Mouse (Mus musculus) midbrain, postnatal 0 days (tissue): Measurements from ENCODE around the gene Tbcd. TPM values are rescaled to one million over a fixed set of nuclear protein-coding genes. Genes with fewer than 3 reads are reported as not detected.

Source experiments
- ATAC-seq: fragments of 200-750 bp; cut with Nextera tagmentation; 2 replicates; pipeline ENCODE4 v1.8.0; 2017; ENCODE audit warnings: moderate number of reproducible peaks, mild to moderate bottlenecking, moderate TSS enrichment, moderate library complexity; ENCODE audit not compliant: low FRiP score
- DNase-seq: peaks from one replicate; pipeline ENCODE4 v3.0.0-alpha.2; 2015; ENCODE audit warnings: low spot score
- H3K27ac ChIP-seq: fragments of 300-500 bp; sonication (generic); 2 replicates; pipeline ENCODE4 v1.5.1; 2014; ENCODE audit warnings: low read depth, mild to moderate bottlenecking, low read length, mixed read lengths
- H3K27me3 ChIP-seq: fragments of 300-500 bp; sonication (generic); 2 replicates; pipeline ENCODE4 v1.6.1; 2014; ENCODE audit warnings: low read length, control low read depth, mixed read lengths; ENCODE audit not compliant: insufficient read depth
- H3K36me3 ChIP-seq: fragments of 300-500 bp; sonication (generic); 2 replicates; pipeline ENCODE4 v1.6.1; 2014; ENCODE audit warnings: low read length, control low read depth, mixed read lengths; ENCODE audit not compliant: insufficient read depth
- H3K4me1 ChIP-seq: fragments of 300-500 bp; sonication (generic); 2 replicates; pipeline ENCODE4 v1.6.1; 2014; ENCODE audit warnings: mild to moderate bottlenecking, control low read depth, antibody characterized with exemption, low read length, mixed read lengths; ENCODE audit not compliant: insufficient read depth
- H3K4me2 ChIP-seq: fragments of 300-500 bp; sonication (generic); 2 replicates; pipeline ENCODE4 v1.6.1; 2014; ENCODE audit warnings: low read depth, mild to moderate bottlenecking, low read length, mixed read lengths; ENCODE audit not compliant: poor library complexity, severe bottlenecking
- H3K4me3 ChIP-seq: fragments of 300-500 bp; sonication (generic); 2 replicates; pipeline ENCODE4 v1.5.1; 2014; ENCODE audit warnings: low read depth, mild to moderate bottlenecking, low read length, moderate library complexity
- H3K9ac ChIP-seq: fragments of 300-500 bp; sonication (generic); replicated peaks from 2 replicates; pipeline ENCODE4 v1.6.1; 2014; ENCODE audit warnings: mild to moderate bottlenecking, low read length, moderate library complexity, mixed read lengths; ENCODE audit not compliant: poor library complexity, severe bottlenecking
- H3K9me3 ChIP-seq: fragments of 300-500 bp; sonication (generic); 2 replicates; pipeline ENCODE4 v1.6.1; 2016; ENCODE audit warnings: low read length, control low read depth
- CTCF ChIP-seq: IDR thresholded peaks from 2 replicates; pipeline ENCODE4 v1.5.1; 2016; ENCODE audit warnings: antibody characterized with exemption, mild to moderate bottlenecking
- WGBS: fragments of 180-500 bp; shearing (Covaris S2); extraction: QIAGEN DNeasy Blood & Tissue Kit; methylation state at CpG from one replicate; pipeline ENCODE4 v1.1.7; 2014; 5-methylcytosine and 5-hydroxymethylcytosine counted together
- polyA plus RNA-seq: library from polyadenylated mRNA; unstranded; fragments of >200 nt; fragmentation: Nextera tagmentation; extraction: Ambion mirVana; gene quantifications from 2 replicates; pipeline ENCODE4 v1.2.1, GENCODE M21; 2015
- total RNA-seq: library from RNA; depleted of rRNA; stranded (reverse); fragments of >200 nt; gene quantifications from 2 replicates; pipeline ENCODE4 v1.2.3, GENCODE M21; 2014; rRNA removed

The Tbcd gene
- total RNA-seq, result 87.9 and 104 TPM in 2 replicates
- 56.5 and 58.4 TPM in 2 replicates for polyA plus RNA-seq

DNA sequence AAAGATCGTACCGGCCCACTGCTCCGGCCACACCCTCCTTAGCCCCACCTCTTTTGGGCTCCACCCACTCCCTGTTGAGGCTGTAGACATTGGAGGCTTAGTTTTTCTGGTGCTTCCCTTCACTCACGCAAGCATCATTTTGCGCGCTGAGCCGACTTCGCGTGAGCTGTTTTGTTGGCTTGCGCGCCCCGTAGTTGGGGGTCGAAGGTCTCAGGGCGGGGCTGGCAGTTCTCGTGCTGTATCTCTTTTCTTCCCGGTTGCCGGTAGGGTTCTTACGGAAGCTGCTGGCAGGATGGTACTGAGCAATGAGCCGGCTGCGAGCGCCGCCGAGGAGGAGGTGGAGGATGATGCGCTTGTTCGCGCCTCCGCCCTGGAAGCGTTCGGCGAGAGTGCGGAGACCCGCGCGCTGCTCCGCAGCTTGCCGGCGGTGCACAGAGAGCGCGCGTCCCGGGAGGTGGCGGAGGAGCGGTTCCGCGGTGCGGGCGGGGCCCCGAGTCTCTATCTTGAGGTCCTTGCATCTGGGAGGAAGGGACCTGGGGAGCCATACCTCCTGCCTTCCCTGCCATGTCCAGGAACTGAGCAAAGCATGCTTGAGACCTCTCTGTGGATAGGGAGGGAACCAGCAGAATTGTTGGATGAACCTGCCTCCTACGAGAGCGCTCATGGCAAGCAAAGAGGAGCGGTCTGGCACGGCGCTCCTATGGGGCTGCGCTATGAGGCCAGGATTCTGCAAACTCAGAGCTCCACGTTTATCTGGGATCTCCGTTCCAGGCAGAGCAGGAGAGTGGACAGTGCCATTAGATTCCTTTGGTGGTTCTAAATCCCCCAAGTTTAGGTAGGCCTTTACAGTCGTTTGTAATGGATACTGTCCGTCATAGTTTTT is at the start of gene Tbcd:
Tbcd (plus strand) TSS at position 197 of the 883 bp plus-strand sequence.
- ATAC-seq, result peak; percentile 91
- H3K36me3 ChIP-seq, result peaks cover 3% of the 10 kb centered on the region; the same call in 1 of the 2 replicates
- peak within 1 kb of the TSS; percentile 80 for H3K9ac ChIP-seq
- peak within 1 kb of the TSS; percentile 91 for H3K4me3 ChIP-seq
- H3K9me3 ChIP-seq, result no peaks in the 10 kb centered on the region
- TF ChIP-seq CTCF, result peak; percentile 45
- DNase-seq, result peak; percentile 95
- peak within 1 kb of the TSS; percentile 80 for H3K27ac ChIP-seq
- under 1% methylated on average over 58 of the region's 58 CpGs for WGBS
- no peaks in the 10 kb centered on the region for H3K27me3 ChIP-seq
- peaks cover 5% of the 10 kb centered on the region; the same call in 1 of the 2 replicates for H3K4me1 ChIP-seq
- H3K4me2 ChIP-seq, result peak within 1 kb of the TSS; percentile 66

- no peak for ATAC-seq
- H3K9me3 ChIP-seq, result no peaks in the 10 kb centered on the region
- 71% methylated on average over 3 of the region's 3 CpGs for WGBS
- H3K4me1 ChIP-seq, result no peaks in the 10 kb centered on the region
- no peak overlapping the region for H3K9ac ChIP-seq
- H3K4me3 ChIP-seq, result no peak overlapping the region
- no peaks in the 10 kb centered on the region for H3K36me3 ChIP-seq
- no peak for TF ChIP-seq CTCF
- H3K27ac ChIP-seq, result no peak overlapping the region
- no peaks in the 10 kb centered on the region for H3K27me3 ChIP-seq
- H3K4me2 ChIP-seq, result no peak overlapping the region
- no peak for DNase-seq
Measured at GRCm38 (mm10) chr11:121407366-121408155, 44.2 kb upstream of the Tbcd start.

DNA sequence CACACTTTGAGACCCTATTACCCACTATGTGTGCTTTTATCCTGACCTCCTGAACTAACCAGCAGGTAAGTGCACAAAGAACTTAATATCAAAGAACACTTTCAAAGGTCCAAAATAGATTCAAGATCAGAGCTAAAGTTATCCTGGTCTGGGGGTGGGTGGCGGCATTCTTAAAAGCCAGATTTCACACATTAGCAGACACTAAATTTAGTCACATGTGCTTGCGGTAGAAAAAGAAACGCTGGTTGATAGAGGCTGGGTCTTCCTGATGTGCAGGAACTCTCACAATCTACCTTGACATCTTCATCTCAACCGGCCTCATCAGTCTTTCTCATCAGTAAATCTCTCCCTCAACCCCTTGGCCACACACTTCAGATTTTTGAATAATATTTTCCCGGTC is 37.0 kb upstream of the Tbcd start:
- no peak for DNase-seq
- no peak for ATAC-seq
- 86% methylated on average over 5 of the region's 5 CpGs for WGBS

DNA sequence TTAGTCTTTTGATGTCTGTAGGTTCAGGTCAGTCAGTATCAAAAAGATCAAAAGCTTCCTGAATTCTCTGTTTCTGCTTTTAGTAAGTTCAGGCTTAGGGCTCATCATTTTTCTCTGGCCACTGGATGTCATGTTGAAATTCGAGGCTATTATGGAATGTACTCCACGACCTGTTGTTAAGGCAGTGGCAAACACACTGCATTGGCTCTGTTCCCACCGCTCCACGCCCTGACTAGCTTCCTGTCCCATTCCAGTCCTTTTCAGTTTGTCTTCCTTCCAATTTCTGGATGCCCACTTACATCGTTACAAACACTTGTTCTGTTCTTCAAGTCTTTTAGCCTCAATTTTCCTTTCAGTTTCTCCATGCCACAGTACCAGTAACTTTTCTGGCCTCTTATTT is 36.4 kb upstream of the Tbcd start:
- no peaks in the 10 kb centered on the region for H3K36me3 ChIP-seq
- no peaks in the 10 kb centered on the region for H3K9me3 ChIP-seq
- no peak for TF ChIP-seq CTCF
- H3K4me3 ChIP-seq, result no peak overlapping the region
- ATAC-seq (no peak), DNase-seq (no peak)
- no peak overlapping the region for H3K4me2 ChIP-seq
- 78% methylated on average over 5 of the region's 5 CpGs for WGBS
- H3K9ac ChIP-seq, result no peak overlapping the region
- no peaks in the 10 kb centered on the region for H3K4me1 ChIP-seq
- no peak overlapping the region for H3K27ac ChIP-seq
- no peaks in the 10 kb centered on the region for H3K27me3 ChIP-seq

More for the DNA sequence above, 37.0 kb upstream of the Tbcd start:
- no peak overlapping the region for H3K27ac ChIP-seq
- H3K36me3 ChIP-seq, result no peaks in the 10 kb centered on the region
- no peak for TF ChIP-seq CTCF
- no peaks in the 10 kb centered on the region for H3K4me1 ChIP-seq
- H3K27me3 ChIP-seq, result no peaks in the 10 kb centered on the region
- no peak overlapping the region for H3K4me2 ChIP-seq
- H3K4me3 ChIP-seq, result no peak overlapping the region
- no peaks in the 10 kb centered on the region for H3K9me3 ChIP-seq
- no peak overlapping the region for H3K9ac ChIP-seq

GRCm38 (mm10) chr11:121417971-121418370 is 33.8 kb upstream of the Tbcd start:
- Histone ChIP-seq H3K9me3 (no peaks in the 10 kb centered on the region), H3K27me3 (no peaks in the 10 kb centered on the region), H3K27ac (no peak overlapping the region), H3K4me2 (no peak overlapping the region), H3K9ac (no peak overlapping the region), H3K36me3 (no peaks in the 10 kb centered on the region), H3K4me3 (no peak overlapping the region), H3K4me1 (no peaks in the 10 kb centered on the region)
- DNase-seq (no peak), ATAC-seq (no peak)
- 85% methylated on average over 5 of the region's 5 CpGs for WGBS
- no peak for TF ChIP-seq CTCF
